Mouse (Mus musculus) forelimb bud, embryonic 11.5 days (tissue): Measurements from ENCODE around the gene Ssh3.

ENCODE experiments used
- DNase-seq: peaks from one replicate; pipeline ENCODE4 v3.0.0-alpha.2; 2012; ENCODE audit warnings: low read depth, low spot score

Gene Ssh3

DNA sequence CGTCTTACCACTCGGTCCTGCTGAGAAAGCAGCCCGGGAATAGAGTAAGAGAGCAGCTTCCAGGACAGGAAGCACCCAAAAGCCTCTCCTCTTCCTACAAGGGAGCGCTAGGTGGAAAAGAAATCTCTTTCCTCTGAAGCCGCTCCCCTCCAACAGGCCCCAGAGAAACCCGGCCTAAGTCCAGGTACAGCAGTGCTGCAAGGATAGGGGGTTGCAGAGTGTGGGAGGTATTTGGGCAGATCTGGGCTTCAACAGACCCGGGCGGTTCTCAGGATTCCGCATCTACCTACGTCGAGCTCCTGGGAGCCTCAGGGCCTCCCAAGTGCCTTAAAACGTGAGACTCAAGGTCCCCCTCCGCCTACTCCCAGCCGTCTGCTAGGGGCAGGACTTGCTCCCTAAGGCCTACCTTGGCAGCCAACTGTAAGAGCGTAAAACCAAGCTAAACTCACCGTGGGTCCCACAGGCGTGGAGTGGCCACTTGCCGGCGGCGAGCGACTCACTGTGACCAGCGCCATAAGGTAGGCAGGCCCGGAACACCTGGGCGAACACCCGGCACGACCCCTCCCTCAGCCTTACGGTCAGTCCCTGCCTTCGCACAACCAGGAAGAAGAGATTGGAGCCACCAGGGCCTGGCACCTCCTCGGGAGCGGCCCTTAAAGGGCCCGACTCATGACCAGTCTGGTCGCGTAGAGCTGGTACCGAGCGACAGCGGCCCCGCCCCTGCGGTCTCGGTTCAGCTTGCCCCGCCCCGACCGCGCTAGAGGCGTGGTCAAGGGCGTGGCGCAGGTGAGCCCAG is at the start of gene Ssh3:
Gene Ssh3, minus strand, starts transcription at position 615 of the 796 bp plus-strand sequence.
- peak; percentile 32 for DNase-seq

DNA sequence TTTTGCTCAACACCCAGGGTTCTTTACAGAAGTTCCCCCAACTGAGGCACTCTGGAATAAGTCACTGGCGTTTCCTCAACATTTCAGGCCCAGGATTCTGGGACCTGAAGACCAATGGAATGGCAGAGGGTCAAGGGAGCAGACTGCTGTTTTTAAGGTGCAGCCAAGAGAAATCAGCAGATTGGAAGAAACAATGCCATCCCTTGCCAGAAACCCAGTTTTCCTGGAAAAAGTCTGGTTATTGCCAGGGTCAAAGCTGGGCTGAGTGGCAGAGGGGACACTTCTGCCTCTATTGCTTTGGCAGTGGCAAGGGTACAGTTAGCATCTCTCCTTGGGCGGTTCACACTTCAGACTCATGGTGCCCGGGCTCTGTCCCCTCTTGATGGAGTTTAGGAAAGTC is 48.2 kb upstream of the Ssh3 start:
- no peak for DNase-seq

DNA sequence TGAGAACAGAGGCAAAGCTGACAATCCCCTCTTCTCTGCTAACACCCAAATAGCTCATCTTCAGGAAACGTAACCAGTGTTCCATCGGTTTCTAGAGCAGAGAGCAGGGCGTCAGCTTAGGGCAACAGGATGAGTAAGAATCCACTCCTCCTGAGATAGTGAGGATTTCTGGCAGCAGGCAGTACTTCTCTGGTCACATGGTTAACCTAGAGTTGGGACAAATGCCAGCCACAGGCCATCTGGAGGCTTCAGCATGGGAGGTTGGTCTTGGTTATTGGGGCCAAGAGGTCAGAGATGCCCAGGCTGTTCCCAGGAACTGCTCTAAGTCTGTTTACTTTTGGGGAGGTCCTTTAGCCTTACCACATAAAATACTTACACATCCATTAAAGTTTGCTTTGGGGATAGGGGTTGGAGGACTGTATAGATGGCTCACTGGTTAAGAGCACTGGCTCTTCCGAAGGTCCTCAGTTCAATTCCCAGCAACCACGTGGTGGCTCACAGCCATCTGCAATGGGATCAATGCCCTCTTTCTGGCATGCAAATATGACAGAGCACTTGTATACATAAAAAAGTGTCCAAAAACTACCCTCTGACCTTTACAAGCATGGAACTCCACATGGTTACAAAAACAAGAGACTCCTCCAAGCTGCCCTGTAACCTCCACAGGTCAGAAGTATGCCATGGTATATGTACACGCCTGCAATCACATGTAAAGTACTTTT is 46.4 kb upstream of the Ssh3 start:
- DNase-seq: no peak

DNA sequence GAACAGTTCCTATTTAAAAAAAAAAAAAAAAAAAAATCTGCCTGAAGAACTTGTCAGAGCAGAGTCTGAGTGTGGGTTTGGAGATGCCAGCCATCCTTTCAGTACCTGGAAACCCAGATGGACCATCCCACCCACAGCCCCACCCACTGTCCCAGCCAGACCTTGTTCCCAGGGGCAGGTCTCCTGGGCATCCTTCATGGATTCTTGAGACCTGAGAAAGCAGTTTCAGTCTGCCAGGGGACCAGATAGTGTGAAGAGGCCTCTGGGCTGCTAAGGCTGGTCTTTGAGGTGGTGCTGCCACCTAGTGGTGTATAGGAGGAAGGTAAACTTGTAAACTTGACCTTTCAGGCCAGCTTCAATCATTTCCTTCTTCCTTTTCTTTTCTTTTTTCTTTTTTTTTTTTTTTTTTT is 40.8 kb upstream of the Ssh3 start:
- DNase-seq: peak; percentile 78

DNA sequence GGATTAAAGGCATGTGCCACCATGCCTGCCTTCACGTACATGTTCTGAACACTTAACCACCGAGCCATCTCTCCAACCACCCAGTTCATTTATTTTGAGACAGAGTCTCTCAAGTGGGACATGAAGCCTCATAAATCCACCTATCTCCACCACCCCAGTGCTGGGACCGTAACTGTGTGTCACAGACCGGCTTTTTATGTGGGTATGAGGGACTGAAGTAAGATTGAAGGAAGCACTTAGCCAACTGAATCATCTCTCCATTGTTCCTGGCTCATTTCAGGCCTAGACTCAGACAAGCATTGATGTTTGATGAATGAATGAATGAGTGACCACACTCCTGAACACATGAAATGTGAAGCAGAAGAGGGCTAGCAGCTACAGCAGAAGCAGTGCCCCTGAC is 40.3 kb upstream of the Ssh3 start:
- DNase-seq: no peak

DNA sequence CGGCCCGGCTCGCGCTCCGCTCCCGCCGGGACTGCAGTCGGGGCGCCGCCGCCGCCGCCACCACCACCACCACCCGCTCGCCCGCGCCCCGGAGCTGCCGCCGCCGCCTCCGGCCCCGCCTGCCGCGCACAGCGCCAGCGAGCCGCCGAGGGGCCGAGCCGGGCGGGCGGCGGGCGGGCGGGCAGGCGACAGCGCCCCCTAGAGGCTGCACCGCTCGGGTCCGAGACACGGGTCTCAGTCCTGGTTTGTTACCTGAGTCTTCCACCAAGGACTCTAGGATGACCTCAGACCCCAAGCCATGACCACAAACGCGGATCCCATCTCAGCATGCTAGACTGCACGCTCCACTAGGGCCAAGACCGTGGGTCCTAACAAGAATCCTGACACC is 37.2 kb upstream of the Ssh3 start, which contains the start of gene Grk2:
Gene Grk2, minus strand, starts transcription at position 33 of the 388 bp plus-strand sequence.
- DNase-seq: peak; percentile 56

DNA sequence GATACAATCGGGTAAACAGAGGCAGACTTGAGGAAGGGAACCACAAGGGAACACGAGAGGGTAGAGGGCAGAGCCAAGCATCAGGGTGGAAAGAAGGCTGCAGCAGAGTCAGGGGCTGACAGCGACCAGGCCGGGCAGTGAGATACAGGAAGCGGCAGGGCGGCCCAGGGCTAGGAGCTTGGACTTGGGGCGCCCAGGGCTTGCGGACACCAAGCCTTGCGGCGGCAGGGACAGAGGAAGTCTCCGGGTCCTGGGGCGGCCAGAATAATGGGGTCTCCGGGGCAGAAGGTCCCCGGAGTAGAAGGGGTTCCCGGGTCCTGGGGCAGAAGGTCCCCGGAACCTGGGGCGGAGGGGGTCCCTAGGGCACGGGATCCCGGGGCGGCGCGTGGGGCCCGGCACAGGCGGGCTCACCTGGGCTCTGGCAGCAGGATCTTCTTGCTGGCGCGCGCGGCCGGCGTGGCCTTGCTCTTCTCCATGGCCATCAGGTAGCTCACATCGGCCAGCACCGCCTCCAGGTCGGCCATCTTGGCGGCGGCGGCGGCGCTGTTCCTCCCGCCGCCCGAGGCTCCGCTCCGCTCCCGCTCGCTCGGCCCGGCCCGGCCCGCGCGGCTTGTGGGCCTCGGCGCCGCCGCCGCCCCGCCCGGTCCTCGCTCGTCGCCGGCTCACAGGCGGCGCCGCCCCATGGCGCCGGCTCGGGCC is 36.7 kb upstream of the Ssh3 start:
- DNase-seq: no peak

DNA sequence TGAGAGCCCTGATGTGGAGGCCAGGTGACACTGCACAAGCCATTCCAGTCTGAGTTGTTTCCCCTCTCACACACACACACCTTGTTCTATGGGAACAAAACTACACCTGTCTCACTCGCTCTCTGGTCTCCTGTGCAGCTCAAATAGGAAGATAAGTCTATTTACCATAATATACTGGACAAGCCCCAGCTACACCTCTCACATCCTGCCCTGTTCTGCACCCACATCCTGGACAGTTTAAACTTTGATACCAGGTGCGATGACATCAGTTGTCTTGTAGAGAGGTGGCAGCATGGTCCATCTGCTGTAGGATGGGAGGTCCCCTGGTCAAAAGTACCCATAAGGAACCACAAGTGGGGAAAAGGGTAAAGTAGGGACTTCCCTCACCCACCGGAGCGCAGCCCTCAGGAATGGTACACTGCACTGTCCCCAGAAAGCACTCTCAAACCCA is 35.9 kb upstream of the Ssh3 start:
- no peak for DNase-seq

DNA sequence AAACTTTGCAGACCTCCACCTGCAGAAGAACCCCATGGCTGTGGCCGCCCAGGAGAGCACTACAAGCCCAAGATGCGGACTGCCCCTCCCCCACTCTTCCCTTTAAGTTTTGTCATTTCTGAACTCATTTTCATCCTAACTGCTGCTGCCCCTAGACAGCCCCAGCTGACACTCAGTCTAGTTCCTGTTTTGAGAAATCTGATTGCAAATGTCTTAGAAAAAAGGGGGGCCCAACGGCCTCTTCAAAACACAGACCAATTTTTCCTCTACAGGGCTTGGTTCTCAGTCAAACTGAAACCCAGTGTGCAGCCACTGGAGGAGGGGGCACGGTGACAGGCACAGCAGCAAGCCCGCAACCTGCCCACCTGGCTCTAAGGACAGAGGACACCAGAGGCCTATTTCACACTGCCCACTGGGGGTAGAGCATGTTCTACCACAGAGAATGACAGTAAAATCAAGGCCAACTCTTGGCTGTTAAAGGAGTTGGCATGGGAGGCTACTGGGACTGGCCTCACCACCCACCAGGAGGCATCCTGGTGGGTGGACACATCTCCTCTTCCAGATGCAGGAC is 35.4 kb upstream of the Ssh3 start:
- no peak for DNase-seq

DNA sequence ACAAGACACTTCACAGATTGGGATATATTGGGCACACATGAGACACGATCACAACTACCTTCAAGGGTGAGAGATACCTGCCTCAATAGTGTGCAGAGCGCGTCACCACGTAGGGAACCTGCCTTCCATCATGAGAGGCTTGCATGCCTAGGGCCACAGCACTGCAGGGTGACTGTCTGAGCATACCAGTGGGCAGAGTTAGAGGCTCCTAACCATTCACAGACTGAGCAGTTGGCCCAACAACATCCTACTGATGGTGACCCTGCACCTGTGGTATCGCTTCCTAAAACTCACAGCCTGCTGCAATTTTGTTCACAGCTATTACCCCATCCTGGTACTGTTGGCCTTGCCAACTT is 34.6 kb upstream of the Ssh3 start:
- no peak for DNase-seq

DNA sequence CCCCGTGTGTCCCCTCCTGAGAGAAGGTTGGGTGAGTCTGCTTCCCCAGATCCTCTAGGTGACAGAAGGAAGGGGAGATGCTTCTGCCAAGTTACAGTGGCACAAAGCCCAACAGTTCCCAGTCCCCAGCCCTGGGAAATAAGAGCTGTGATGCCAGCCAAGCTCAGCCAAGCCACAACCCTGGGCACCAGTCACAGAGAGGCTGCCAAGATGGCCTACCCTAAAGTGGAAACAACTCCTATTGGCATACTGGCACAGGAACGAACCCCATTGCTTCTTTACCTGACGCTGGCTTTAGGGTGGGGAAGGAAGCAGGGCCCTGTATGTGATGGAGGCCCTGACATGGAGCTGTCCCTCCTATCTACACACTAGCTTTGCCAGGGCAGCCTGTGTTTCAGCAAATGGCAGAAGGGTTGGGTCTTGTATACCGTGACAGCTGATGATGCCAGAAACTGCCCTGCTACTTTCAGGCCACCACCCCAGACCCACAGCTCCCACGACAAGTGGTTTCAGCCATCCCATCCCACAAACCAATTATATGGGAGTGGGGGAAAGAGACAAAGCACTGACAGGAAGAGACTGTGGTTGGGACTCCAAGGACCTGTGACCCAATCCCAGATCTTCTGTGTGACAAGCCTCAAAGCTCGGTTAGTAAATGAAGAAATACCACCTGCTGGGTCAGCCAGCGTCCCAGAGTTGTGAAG is 34.1 kb upstream of the Ssh3 start:
- no peak for DNase-seq

DNA sequence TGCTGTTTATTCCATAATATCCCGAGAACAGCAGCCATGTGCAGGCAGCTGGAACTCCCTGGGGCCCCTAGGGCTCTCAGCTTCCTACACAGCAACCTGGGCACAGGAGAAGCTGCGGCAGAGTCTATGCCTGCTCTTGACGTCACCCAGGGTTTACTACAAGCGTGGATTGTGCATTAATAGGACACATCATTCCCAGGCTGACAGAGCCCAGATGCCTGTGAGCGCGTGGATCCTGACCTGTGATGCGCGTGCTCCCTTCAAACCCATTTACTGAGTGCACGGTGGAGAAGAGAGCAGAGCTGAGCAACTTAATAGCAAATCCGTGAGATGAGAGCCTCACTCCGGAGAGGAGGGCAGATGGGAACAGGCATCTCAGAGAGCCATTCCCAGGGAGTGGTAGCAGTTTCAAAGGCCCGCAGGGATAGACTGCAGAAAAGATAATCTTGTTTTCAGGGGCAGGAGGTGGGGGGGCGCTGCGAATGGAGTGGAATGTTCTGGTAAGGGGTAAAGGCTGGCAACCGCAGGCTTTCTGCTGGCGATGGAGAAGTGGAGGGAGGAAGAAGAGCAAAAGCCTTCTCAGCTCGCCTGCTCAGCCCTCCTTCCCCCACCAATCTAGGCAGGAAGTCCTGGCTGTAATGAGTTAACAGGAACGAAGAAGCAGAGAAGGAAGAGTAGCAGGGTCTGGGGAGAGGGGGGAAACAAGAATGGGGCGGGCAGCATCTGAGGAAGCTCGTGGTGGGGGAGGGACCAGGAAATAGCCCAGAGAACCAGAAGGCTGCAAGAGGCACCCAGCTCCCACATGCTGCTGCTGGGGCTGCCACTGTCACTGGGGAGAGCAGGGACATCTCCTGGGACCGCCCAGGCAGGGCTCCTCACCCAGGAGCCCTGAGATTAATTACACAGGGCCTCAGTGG is 33.0 kb upstream of the Ssh3 start:
- DNase-seq: no peak

DNA sequence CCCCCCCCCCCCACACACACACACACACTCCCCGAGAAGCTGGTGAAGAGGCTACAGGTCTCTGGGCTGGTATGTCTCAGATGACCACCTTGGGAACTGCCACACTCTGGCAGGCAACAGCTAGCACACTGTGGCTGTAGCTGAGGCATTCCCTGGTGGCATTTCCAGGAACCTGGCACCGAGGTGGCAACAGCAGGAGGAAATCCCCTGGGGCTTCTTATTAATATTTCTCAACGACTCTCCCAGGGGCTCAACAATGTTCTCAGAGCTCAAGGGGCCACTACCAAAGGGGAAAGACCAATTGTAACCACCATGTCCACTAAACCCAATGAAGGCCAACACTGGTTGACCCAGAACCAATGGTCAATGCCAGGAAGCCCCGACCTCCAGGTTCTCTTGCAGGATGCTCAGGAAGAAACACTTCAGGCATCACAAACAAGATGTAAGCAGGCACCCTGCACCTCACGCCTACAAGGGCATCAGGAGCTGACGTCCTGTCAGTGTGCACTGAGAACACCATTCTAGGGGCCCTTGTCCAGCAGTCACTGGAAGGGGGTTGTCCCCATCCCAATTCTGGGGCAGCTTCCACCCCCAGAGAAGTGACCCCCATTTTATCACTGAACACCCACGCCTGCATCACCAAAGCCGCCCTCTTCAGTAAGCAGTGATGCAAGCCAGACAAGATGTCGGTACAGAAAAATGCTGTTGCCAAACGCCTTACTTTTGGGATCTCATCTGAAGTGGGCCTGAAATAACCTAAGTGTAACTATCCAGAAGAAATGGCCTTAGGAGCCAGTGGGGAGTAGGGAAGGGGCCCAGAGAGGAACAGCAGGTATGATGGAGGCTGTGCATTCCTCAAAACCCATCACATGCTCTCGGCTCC is 32.1 kb upstream of the Ssh3 start:
- DNase-seq: no peak

DNA sequence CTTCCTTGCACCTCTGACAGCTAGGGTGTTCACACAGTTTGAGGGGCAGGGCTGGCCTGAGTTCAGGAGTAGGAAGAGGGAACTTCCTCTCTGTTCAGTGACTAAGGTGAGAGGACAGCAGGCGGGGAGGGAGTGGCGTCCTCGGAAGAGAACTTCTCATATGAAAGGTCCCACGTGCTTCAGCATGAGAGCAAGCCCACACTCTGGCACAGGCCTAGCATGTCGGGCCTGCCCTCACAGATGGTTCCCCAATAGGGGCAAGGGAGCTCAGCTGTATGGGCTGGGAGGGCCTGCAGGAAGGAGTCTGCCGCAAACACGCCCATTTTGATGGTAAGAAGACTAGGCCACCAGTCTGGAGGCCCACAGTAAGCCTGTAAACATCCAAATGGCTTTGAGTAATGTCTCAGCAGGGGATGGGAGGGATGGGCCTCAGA is 31.3 kb upstream of the Ssh3 start:
- DNase-seq: no peak

DNA sequence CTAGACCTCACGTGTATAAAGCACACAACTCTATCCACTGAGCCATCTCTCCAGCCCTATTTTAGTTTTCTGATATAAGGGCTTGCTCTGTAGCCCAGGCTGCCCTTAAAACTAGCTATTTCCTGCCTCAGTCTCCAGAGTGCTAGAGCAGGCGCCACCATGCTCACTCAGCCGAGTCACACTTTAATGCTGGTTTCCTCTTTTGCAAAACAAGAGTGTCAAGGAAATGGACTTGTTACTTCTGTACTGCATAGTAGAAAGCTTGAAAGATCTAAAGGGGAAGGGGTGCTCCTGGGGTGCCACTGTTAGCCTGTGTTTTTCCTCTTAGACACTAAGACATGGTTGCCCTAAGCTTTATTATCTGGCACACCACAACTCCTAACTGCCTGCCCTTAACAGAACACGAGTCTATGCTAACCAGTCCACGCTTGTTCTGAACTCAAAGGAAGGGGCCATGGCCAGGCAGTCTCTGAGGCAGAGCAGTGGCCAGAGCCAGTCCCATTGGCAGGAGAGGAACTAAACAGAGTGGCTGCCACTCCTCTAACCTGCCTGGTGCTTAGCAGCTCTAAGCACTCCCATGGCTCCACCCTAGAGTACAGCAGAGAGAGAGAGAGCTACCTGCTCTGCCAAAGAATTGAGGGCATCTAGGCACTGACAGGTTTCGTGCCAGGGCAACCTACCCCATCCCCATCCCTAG is 30.7 kb upstream of the Ssh3 start:
- DNase-seq: no peak

DNA sequence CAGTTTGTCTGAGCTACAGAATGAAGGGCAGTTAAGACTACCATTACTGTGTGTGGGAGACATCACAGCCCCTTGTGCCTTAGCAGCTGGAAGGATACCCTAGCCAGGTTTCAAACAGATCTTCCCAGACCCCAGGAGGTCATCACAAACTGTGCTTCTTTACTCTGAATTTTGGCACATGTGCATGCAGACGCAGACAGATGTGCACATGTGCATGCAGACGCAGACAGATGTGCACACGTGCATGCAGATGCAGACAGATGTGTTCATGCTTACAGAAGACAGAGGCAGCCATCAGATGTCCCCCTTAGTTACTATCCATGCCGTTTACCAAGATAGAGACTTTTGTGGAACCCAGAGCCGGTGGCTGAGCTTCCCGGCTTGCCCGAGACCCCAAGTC is 30.1 kb upstream of the Ssh3 start:
- no peak for DNase-seq

DNA sequence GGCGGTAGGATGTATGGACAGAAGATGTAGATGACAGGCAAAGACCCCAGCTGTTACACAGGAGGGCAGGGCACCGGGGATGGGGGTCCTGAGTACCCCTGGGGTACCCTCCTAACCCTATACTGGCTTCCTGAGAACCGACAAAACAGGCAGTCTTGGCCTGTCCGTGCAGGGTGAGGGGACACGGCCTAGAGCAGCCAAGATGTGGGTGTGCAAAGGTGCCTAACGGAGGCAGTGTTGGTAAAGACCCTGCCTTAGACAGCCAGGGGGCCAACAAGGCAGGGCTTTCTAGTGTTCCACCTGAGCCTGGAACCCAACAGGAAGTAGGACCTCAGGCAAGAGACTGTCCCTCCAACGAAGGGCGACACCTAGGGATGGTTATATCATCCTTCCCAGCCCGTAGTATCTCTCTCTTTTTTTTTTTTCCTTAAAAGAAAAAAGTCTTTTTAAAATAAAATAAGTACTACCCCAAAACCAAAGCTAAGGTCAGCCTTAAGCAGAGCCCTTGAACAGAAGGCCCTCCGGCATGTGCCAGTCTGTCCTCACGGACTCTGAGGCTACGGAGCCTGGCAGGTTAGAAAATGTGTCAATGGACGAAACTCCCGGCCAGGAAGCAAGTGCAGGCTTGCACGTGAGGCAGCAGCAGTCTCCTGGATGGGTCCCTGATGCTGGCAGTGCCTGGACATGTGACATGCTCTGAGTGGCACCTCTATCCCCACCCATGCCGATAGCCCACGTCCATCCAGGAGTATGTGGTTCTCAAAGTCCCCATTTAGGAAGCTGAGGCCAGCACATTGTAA is 29.5 kb upstream of the Ssh3 start:
- no peak for DNase-seq

DNA sequence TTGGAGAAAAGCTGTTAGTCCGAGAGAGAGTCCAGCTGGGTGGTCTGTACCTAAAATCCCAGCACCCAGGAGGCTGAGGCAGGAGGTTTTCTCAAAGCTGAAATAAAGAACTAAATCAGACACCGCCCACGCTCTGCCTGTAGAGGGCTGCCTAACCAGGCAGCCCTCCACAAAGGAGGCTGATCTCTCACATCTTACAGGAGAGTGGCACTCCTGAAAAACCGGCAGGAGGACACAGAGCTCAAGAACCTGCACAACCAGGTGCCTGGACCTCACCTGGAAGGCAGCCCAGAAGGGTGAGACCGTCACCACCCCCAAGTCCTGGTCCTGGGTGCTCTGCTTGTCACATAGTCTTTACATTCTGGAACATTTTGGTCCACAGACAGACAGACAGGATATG is 28.9 kb upstream of the Ssh3 start:
- no peak for DNase-seq
